Mouse (Mus musculus) heart, embryonic 12.5 days (tissue): ENCODE results near the gene Grin3a. TPM values are rescaled to one million over a fixed set of nuclear protein-coding genes. Genes with fewer than 3 reads are reported as not detected.
"Not testable (repeated sequence)": the region's sequence is repeated elsewhere in the genome, so short reads cannot be mapped to it uniquely, and the experiment has no call there.

Source experiments
- ATAC-seq: fragments of 200-750 bp; cut with Nextera tagmentation; 2 replicates; pipeline ENCODE4 v1.8.0; 2017; ENCODE audit warnings: moderate TSS enrichment, moderate library complexity; ENCODE audit not compliant: insufficient number of reproducible peaks, low FRiP score
- H3K27ac ChIP-seq: fragments of 300-500 bp; sonication (generic); 2 replicates; pipeline ENCODE4 v1.5.1; 2016; ENCODE audit warnings: mild to moderate bottlenecking, moderate library complexity; ENCODE audit not compliant: poor library complexity, severe bottlenecking
- H3K27me3 ChIP-seq: fragments of 300-500 bp; sonication (generic); replicated peaks from 2 replicates; pipeline ENCODE4 v1.6.1; 2016; ENCODE audit warnings: mild to moderate bottlenecking, moderate library complexity
- H3K36me3 ChIP-seq: fragments of 300-500 bp; sonication (generic); 2 replicates; pipeline ENCODE4 v1.6.1; 2016; ENCODE audit warnings: mild to moderate bottlenecking, moderate library complexity
- H3K4me1 ChIP-seq: fragments of 300-500 bp; sonication (generic); replicated peaks from 2 replicates; pipeline ENCODE4 v1.6.1; 2016; ENCODE audit warnings: mild to moderate bottlenecking
- H3K4me2 ChIP-seq: fragments of 300-500 bp; sonication (generic); 2 replicates; pipeline ENCODE4 v1.6.1; 2016; ENCODE audit warnings: mild to moderate bottlenecking, moderate library complexity
- H3K4me3 ChIP-seq: fragments of 300-500 bp; sonication (generic); 2 replicates; pipeline ENCODE4 v1.5.1; 2016; ENCODE audit warnings: mild to moderate bottlenecking
- H3K9ac ChIP-seq: fragments of 300-500 bp; sonication (generic); 2 replicates; pipeline ENCODE4 v1.6.1; 2016; ENCODE audit warnings: mild to moderate bottlenecking, moderate library complexity
- H3K9me3 ChIP-seq: fragments of 300-500 bp; sonication (generic); replicated peaks from 2 replicates; pipeline ENCODE4 v1.6.1; 2016; ENCODE audit warnings: mild to moderate bottlenecking, moderate library complexity
- WGBS: fragments of 180-500 bp; shearing (Covaris S2); methylation state at CpG from one replicate; pipeline ENCODE4 v1.1.7; 2016; 5-methylcytosine and 5-hydroxymethylcytosine counted together
- polyA plus RNA-seq: library from polyadenylated mRNA; unstranded; fragments of >200 nt; fragmentation: Nextera tagmentation; extraction: Ambion mirVana; gene quantifications from 2 replicates; pipeline ENCODE4 v1.2.1, GENCODE M21; 2016

The Grin3a gene
- polyA plus RNA-seq, 1 experiment from 2014 or later, result 1.2 TPM

GRCm38 (mm10) chr4:49628941-49629340 is 216.6 kb downstream of the Grin3a start:
- no peak overlapping the region for H3K4me2 ChIP-seq
- no peak overlapping the region for H3K27ac ChIP-seq
- no peaks in the 10 kb centered on the region for H3K36me3 ChIP-seq
- H3K4me3 ChIP-seq, result no peak overlapping the region
- no peaks in the 10 kb centered on the region for H3K9me3 ChIP-seq
- H3K27me3 ChIP-seq, result no peaks in the 10 kb centered on the region
- peaks cover 10% of the 10 kb centered on the region for H3K4me1 ChIP-seq
- WGBS, result 66% methylated on average over 5 of the region's 5 CpGs
- H3K9ac ChIP-seq, result no peak overlapping the region
- ATAC-seq, result no peak

GRCm38 (mm10) chr4:49626973-49627372 is 218.6 kb downstream of the Grin3a start:
- Histone ChIP-seq H3K36me3 (no peaks in the 10 kb centered on the region), H3K9me3 (no peaks in the 10 kb centered on the region), H3K4me3 (no peak overlapping the region), H3K9ac (no peak overlapping the region), H3K4me2 (no peak overlapping the region), H3K27me3 (no peaks in the 10 kb centered on the region), H3K27ac (no peak overlapping the region), H3K4me1 (peaks cover 4% of the 10 kb centered on the region)
- no peak for ATAC-seq
- 3% methylated on average over 3 of the region's 3 CpGs for WGBS

GRCm38 (mm10) chr4:49624969-49625368 is 220.6 kb downstream of the Grin3a start:
- not testable (repeated sequence) for H3K9me3 ChIP-seq, H3K4me2 ChIP-seq, H3K36me3 ChIP-seq, ATAC-seq, H3K27ac ChIP-seq, H3K27me3 ChIP-seq, H3K4me3 ChIP-seq, H3K4me1 ChIP-seq, H3K9ac ChIP-seq
- 63% methylated on average over 4 of the region's 4 CpGs for WGBS

GRCm38 (mm10) chr4:49623916-49624315 is 221.6 kb downstream of the Grin3a start:
- 81% methylated on average over 4 of the region's 4 CpGs for WGBS
- no peak overlapping the region for H3K4me3 ChIP-seq
- ATAC-seq, result no peak
- H3K27me3 ChIP-seq, result no peaks in the 10 kb centered on the region
- H3K9me3 ChIP-seq, result no peaks in the 10 kb centered on the region
- no peak overlapping the region for H3K27ac ChIP-seq
- peaks cover 4% of the 10 kb centered on the region for H3K4me1 ChIP-seq
- no peak overlapping the region for H3K9ac ChIP-seq
- H3K4me2 ChIP-seq, result no peak overlapping the region
- H3K36me3 ChIP-seq, result no peaks in the 10 kb centered on the region

DNA sequence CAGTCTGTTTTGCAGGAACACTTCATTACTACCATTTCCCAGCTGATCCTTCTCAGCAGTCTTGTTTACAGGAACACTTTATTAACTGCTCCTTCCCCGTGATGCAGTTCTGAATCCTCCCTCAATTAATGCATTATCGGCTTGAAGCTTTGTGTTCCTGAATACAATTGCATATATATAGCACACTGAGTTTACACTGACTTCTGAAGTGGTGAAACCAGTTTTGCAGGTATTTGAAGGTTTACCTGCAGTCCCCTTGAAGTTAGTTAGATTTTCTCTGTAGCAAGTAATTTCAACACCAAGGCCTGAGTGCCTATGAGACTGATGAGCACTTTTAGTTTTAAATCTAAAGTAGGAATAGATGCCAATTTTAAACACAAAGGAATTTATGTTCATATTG is 223.3 kb downstream of the Grin3a start:
- peaks cover 4% of the 10 kb centered on the region for H3K4me1 ChIP-seq
- no peak overlapping the region for H3K27ac ChIP-seq
- H3K4me2 ChIP-seq, result no peak overlapping the region

GRCm38 (mm10) chr4:49619861-49620260 is 225.7 kb downstream of the Grin3a start:
- not testable (repeated sequence) for ATAC-seq, H3K27ac ChIP-seq, H3K4me3 ChIP-seq, H3K4me1 ChIP-seq, H3K27me3 ChIP-seq, H3K9ac ChIP-seq, H3K4me2 ChIP-seq, H3K36me3 ChIP-seq, H3K9me3 ChIP-seq
- 86% methylated on average over 7 of the region's 7 CpGs for WGBS

More for the DNA sequence above, 223.3 kb downstream of the Grin3a start:
- Histone ChIP-seq H3K4me3 (no peak overlapping the region), H3K36me3 (no peaks in the 10 kb centered on the region), H3K9ac (no peak overlapping the region), H3K27me3 (no peaks in the 10 kb centered on the region), H3K9me3 (no peaks in the 10 kb centered on the region)
- no peak for ATAC-seq
- 78% methylated on average over 2 of the region's 2 CpGs for WGBS

GRCm38 (mm10) chr4:49616924-49617323 is 228.6 kb downstream of the Grin3a start:
- H3K4me1 ChIP-seq, result no peaks in the 10 kb centered on the region
- no peaks in the 10 kb centered on the region for H3K9me3 ChIP-seq
- 83% methylated on average over 10 of the region's 10 CpGs for WGBS
- no peak overlapping the region for H3K9ac ChIP-seq
- ATAC-seq, result no peak
- no peak overlapping the region for H3K4me3 ChIP-seq
- no peak overlapping the region for H3K4me2 ChIP-seq
- no peaks in the 10 kb centered on the region for H3K27me3 ChIP-seq
- no peak overlapping the region for H3K27ac ChIP-seq
- no peaks in the 10 kb centered on the region for H3K36me3 ChIP-seq

Other genes starting within 250 kb of the Grin3a start
- gene Tmem246, start 247.9 kb downstream of the Grin3a start, polyA plus RNA-seq, result 47.5 and 48.0 TPM in 2 replicates
- 29.2 and 30.2 TPM in 2 replicates for gene Rnf20, start 213.7 kb downstream of the Grin3a start, polyA plus RNA-seq
- gene Ppp3r2, start 163.7 kb downstream of the Grin3a start, polyA plus RNA-seq, result 0.09 and 0.10 TPM in 2 replicates